In the genomic region with DNA sequence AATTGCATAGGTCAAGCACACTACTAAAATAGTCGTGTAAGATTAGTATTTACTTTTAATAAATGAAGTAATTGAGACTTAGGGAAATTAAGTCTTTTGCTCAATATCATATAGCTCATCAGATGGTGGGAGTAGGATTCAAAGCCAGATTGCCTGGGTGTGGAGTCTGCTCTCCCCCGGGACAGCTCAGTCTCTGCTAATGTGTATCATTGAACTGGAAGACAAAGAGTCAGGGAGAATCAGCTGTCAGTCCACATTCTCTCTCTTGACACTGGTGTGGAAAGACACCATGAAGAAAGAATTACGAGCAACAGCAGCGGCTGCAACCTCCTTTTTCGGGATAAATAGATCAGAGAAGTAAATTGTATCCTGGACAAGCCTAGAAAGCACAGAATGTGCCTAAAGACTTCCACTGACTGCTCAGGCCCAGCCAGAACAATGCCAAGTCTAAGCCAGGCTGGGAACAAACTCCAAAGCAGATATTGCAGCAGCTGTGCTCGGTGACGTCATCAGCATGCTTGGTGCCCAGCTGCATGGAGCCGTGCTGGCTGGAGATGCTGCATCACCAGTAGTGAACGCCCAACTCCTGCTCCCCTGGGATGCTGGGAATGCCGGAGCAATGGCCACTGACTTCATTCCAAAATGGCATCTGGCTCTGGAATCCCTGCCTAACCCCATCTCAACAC, we compare ENCODE assay signal across 9 mouse cellular contexts. TPM values are rescaled to one million over a fixed set of nuclear protein-coding genes. Genes with fewer than 3 reads are reported as not detected.
A peak's percentile ranks its signal among the peaks of the same experiment; 100 is the strongest.
DNase-seq lines count a peak whose midpoint lies in the region; ATAC-seq lines count a peak whose summit lies in the region.
"Had no signal": no experiment of that assay in that cellular context is flagged by ENCODE, and none has a peak within 500 bp of the region (broad histone marks: within the 10 kb centered on the region; RNA-seq: fewer than 3 reads in every experiment).

No protein-coding gene starts in this region.

- 0 out of 2 replicates have a peak, but pooled peaks cover 2% of the 10 kb centered on the region for H3K9me3 ChIP-seq in liver, embryonic 11.5 days (ENCODE audit: control insufficient read depth, low read length)
- H3K9me3 ChIP-seq in embryonic facial prominence, embryonic 10.5 days: no peaks in the 10 kb centered on the region
- no peaks in the 10 kb centered on the region for H3K9me3 ChIP-seq in heart, embryonic 10.5 days
- no peaks in the 10 kb centered on the region for H3K9me3 ChIP-seq in neural tube, embryonic 13.5 days
- H3K9me3 ChIP-seq: liver, embryonic 15.5 days had no signal

- no peaks in the 10 kb centered on the region for H3K27me3 ChIP-seq in liver, embryonic 11.5 days (replicated peaks; ENCODE audit: control insufficient read depth, insufficient read depth, low read length)
- H3K27me3 ChIP-seq in embryonic facial prominence, embryonic 10.5 days (replicated peaks; ENCODE audit: low read depth, poor library complexity, severe bottlenecking): no peaks in the 10 kb centered on the region
- no peaks in the 10 kb centered on the region for H3K27me3 ChIP-seq in heart, embryonic 10.5 days (ENCODE audit: insufficient read depth, poor library complexity, severe bottlenecking)
- H3K27me3 ChIP-seq in neural tube, embryonic 13.5 days: no peaks in the 10 kb centered on the region
- H3K27me3 ChIP-seq: liver, embryonic 15.5 days had no signal

- ATAC-seq in liver, embryonic 11.5 days (replicated peaks; ENCODE audit: low FRiP score): no peak
- ATAC-seq in neural tube, embryonic 13.5 days (ENCODE audit: low read depth): peak; percentile 92

- H3K4me2 ChIP-seq in liver, embryonic 11.5 days: no peak overlapping the region
- H3K4me2 ChIP-seq in neural tube, embryonic 13.5 days: no peak overlapping the region
- H3K4me2 ChIP-seq: liver, embryonic 15.5 days had no signal

- H3K27ac ChIP-seq in liver, embryonic 11.5 days (ENCODE audit: low read depth, low read length): no peak overlapping the region
- H3K27ac ChIP-seq in embryonic facial prominence, embryonic 10.5 days (replicated peaks): peak overlapping the region; percentile 48
- 0 out of 2 replicates have a peak overlapping the region, but pooled peaks have one; percentile 6 for H3K27ac ChIP-seq in heart, embryonic 10.5 days
- peak overlapping the region; percentile 88 for H3K27ac ChIP-seq in neural tube, embryonic 13.5 days (replicated peaks)
- H3K27ac ChIP-seq: liver, embryonic 15.5 days had no signal

- peaks cover 20% of the 10 kb centered on the region for H3K4me1 ChIP-seq in liver, embryonic 11.5 days (replicated peaks; ENCODE audit: control insufficient read depth, insufficient read depth, low read length)
- H3K4me1 ChIP-seq in embryonic facial prominence, embryonic 10.5 days: peaks cover 5% of the 10 kb centered on the region; the same call in 1 of the 2 replicates
- H3K4me1 ChIP-seq in heart, embryonic 10.5 days: peaks cover 10% of the 10 kb centered on the region
- peaks cover 20% of the 10 kb centered on the region for H3K4me1 ChIP-seq in neural tube, embryonic 13.5 days (replicated peaks)

- DNase-seq in liver: peak; percentile 16
- DNase-seq in liver, embryonic 11.5 days (ENCODE audit: low spot score): no peak
- DNase-seq in embryonic facial prominence, embryonic 10.5 days (ENCODE audit: low spot score): peak; percentile 37
- DNase-seq in heart, embryonic 10.5 days (ENCODE audit: low spot score): no peak
- DNase-seq in left cerebral cortex, adult 18-20 months (ENCODE audit: low spot score in 2 of 2): peak; percentile 37 to 41
- DNase-seq in spleen, postnatal 36 days (ENCODE audit: low spot score in 2 of 2): no peak
- no peak for DNase-seq in kidney, adult 8-10 months

- H3K9ac ChIP-seq in liver, embryonic 11.5 days (ENCODE audit: low read depth, low read length): no peak overlapping the region
- no peak overlapping the region for H3K9ac ChIP-seq in neural tube, embryonic 13.5 days
- H3K9ac ChIP-seq: liver, embryonic 15.5 days had no signal

- H3K4me3 ChIP-seq in liver, embryonic 11.5 days (ENCODE audit: low read depth, low read length): no peak overlapping the region
- H3K4me3 ChIP-seq in embryonic facial prominence, embryonic 10.5 days: no peak overlapping the region
- no peak overlapping the region for H3K4me3 ChIP-seq in heart, embryonic 10.5 days
- H3K4me3 ChIP-seq in neural tube, embryonic 13.5 days: no peak overlapping the region
- H3K4me3 ChIP-seq: liver, embryonic 15.5 days had no signal

- no peaks in the 10 kb centered on the region for H3K36me3 ChIP-seq in liver, embryonic 11.5 days (ENCODE audit: control insufficient read depth, insufficient read depth, low read length)
- no peaks in the 10 kb centered on the region for H3K36me3 ChIP-seq in embryonic facial prominence, embryonic 10.5 days (replicated peaks)
- H3K36me3 ChIP-seq in heart, embryonic 10.5 days: no peaks in the 10 kb centered on the region
- H3K36me3 ChIP-seq in neural tube, embryonic 13.5 days: no peaks in the 10 kb centered on the region
- H3K36me3 ChIP-seq: liver, embryonic 15.5 days had no signal

- WGBS in liver, embryonic 11.5 days: 80% methylated on average over 10 of the region's 10 CpGs
- 75% methylated on average over 10 of the region's 10 CpGs for WGBS in embryonic facial prominence, embryonic 10.5 days
- WGBS in heart, embryonic 10.5 days: 65% methylated on average over 10 of the region's 10 CpGs
- WGBS in neural tube, embryonic 13.5 days: 24% methylated on average over 10 of the region's 10 CpGs

RNA-seq across cellular contexts. Expression of a gene that starts 14.5 kb away (rescaled TPM):
- 3.8 and 8.2 TPM in 2 replicates for polyA plus RNA-seq in liver, embryonic 11.5 days (2014; fragmentation: Nextera tagmentation; extraction: Ambion mirVana)
- 5.0 and 5.4 TPM in 2 replicates for polyA plus RNA-seq in embryonic facial prominence, embryonic 10.5 days (2016; fragmentation: Nextera tagmentation; extraction: Ambion mirVana)
- polyA plus RNA-seq in heart, embryonic 10.5 days (2016; fragmentation: Nextera tagmentation; extraction: Ambion mirVana): 2.8 and 5.4 TPM in 2 replicates
- 10 to 100 TPM; 82.5 to 86.3 TPM for total RNA-seq in left cerebral cortex, adult 18-20 months (2021)
- polyA plus RNA-seq in neural tube, embryonic 13.5 days (2015; fragmentation: Nextera tagmentation; extraction: Ambion mirVana): 4.2 and 4.6 TPM in 2 replicates

Comparison
In these comparisons a context has a peak if more than half of its experiments do, and no peak if none do; other contexts are left out.
1. DNase-seq: peak in liver (single experiment), embryonic facial prominence, embryonic 10.5 days (single experiment) and left cerebral cortex, adult 18-20 months (2 of 2); none in liver, embryonic 11.5 days (single experiment), heart, embryonic 10.5 days (single experiment), spleen, postnatal 36 days (0 of 2) and kidney, adult 8-10 months (0 of 2).